Mouse (Mus musculus) brain, embryonic 18.5 days (tissue): ENCODE measurements at regions not wholly inside any gene's neighbourhood (a gene's known extent, or its start where the extent isn't known, plus 50 kb on each side); places are given as distances from the start of the nearest gene placed in this dataset.

Experiments
- DNase-seq: peaks from one replicate; pipeline ENCODE4 v3.0.0-alpha.2; 2012; ENCODE audit warnings: low read depth, low spot score

DNA sequence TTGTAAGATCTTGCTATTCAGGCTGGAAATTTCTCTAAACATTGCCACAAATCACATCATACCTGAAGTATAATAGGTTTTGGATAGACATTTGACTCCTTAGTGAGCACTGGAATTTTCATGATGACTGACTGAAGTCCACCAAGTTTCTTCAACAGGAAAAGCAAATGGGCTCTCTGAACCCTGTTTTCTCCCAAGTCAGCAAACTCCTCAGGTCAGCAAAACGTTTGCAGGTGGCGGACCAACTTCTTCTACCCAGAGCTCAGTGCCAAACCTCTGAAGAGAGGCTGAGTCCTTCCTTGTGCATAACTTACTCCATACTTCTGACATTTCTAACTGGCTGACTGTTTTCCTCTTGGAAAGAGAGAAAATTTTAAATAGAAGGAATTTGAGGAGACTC, 164.2 kb upstream of the Phyhipl start:
- DNase-seq = no peak

DNA sequence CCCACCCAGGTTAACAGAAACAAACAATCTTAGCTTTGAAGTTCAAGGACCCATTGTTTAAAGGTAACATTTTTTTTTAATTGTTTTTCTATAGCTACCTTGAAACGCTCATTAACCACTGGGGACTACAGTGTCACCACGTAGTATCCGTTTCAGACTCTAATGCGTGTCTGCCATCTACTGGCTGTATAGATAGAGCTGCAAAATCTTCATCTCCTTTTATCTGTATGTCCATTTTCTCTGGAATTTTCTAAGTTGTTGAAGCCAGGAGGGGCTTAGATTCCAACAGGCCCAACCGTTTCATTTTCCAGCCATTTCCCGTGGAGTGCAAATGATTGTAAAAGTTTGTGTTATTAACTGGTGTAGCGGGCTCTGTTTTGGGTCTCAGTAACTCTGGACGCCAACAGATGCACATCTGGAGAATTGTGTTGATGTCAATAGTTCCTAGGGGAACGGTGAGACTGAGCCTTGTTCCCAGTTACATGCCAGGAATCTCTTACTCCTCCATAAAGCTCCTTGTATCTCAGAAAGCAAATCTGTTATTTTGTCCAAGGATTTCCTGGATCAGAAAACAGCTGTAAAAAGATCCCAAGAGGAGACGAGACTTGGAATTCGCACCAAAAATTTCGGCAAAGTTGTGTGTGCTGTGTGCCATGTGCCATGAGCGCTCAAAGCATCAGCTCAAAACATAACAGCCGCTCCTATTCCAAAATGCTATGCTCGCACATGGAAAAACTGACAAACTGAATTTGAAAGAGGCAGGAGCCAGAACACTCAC, 158.8 kb upstream of the Phyhipl start:
- DNase-seq = no peak

DNA sequence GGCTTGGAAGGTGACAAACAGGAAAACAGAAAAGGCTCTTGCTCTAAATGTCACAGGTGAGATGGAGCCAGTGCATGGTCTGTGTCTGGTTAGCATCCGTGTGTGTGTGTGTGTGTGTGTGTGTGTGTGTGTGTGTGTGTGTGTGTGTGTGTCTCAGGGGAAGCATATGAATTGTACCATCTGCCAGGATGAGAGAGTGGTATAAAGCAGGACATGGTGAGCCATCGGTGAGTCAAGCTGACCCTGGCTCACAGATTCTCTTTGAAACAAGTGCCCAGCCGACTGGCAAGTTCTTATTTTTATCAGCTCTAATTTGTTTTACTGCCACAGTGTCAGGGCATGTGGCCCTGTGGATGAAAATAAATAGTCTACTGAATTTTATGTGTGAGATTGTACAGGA, 153.6 kb upstream of the Phyhipl start:
- DNase-seq = no peak

DNA sequence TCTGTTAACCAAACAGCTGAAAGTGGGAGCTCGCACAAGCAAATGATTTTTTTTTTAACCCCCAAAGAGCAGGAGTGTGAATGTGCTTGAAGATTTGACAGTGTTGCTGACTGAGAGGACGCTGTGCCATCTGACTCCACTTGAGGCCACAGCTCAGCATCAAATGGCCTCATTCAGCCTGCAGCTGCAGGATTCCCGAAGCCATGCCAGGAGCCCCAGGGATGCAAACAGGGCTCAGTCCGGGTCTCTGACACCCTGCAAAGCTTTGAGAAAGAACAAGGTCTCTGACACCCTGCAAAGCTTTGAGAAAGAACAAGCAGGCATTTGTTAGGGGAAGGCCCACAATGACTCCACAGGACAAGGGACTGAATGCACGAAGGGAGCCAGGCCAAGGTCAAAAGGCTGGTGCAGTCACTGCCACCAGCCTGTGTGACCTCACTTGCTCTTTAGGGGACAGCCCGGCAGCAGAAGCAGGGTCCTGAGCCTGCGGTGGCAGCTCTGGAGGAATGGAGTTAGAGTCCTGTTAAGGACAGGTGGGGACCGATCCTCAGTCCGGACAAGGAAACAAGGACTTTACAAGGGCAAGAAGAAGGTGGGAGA, 151.1 kb upstream of the Phyhipl start:
- no peak for DNase-seq

DNA sequence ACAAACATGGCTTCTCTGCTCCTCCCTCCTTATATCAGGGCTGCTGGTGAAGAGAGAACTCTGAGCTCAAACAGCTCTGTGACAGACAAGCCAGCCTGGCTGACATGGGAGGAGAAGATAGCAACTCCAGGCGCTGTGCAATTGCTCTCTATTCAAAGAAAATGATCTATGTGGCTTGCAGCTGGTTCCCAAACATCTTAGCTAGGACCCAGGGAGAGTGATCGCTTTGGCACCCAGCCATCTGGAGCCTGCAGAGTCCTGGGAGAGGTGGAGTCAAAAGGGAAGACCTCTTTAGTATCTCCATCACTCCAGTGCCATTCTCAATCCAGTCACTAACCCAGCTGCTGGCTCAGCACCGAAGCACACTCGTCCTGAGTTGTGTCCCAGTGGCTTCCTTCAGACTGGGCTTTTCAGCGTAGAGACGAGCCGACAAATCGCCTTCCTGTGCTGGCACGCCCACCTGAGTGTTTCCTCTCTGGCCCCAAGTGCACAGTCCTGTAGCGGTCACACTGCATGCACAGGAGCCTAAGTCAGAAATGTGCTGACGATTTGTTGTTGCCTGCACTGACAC, 145.1 kb upstream of the Phyhipl start:
- DNase-seq = no peak

DNA sequence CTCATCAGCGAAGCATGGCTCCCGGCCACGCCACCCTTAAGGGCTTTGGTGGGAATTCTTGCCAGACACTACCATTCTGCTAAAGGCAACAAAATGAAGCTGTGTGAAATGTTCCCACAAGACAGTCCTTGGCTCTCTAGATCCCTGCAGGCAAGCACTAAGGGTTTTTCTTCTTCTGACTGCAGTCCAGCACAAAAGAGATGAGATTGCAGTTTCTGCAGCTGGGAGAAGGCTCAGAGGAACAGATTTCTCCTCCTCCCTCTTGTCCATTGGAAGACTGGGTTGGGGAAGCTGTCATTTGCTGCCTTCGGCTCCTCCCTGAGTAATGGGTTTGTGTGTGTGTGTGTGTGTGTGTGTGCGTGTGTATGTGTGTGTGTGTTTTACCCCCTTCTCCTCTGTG, 144.1 kb upstream of the Phyhipl start:
- no peak for DNase-seq

DNA sequence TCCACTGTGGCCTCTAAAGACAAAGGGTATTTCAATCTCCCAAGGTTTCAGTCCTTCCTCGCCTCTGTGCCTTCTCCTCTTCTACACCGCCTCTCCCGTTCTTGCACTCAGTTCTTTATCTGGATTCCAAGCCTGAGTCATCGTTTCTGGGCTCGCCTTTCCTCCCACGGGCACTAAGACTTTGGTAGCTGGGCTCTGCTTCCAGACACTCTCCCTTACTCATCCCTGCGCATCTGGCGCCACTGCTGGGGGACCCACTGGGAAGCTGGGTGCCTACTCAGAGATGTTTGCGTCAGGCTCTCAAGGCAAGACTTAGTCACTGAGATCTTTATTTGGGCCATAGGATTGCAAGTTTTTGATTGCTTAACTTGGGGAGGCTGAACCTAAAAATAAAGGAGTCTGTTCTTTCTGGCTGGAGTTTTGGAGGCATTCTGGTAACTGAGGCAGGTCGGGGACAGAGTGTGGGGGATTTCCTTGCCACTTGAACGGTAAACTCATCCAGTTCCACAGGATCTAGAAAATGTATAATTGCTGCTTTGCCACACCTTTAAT, 143.5 kb upstream of the Phyhipl start:
- DNase-seq = no peak

DNA sequence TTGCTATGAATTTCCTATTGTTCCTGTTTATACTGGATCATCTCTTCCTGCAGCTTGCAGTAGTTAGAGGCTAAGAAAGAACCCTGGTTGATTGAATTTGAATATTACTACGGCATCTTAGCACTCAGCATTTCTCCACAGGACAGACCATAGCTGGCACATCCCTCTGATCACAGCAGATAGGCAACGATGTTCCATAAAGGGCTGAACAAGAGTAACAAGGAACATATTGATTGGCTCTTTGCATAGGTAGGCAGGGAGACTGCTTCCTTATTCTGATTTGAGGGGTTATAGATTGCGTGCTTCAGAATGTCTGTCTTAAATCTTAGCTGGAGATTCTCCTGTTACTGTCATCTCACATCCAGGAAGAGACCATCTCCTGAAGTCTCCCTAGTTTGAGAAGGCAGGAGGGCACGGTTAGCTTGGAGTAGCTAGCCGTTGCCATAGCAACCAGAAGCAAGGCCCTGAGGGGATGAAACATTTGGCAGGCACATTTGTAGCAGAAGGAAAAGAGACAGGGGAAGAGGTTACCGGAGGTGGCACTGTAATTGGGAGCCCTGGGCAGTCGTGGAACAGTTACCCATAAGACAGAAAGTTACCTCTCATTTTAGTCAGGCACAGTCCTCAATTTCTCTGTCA, 133.2 kb upstream of the Phyhipl start:
- DNase-seq = peak; percentile 62

DNA sequence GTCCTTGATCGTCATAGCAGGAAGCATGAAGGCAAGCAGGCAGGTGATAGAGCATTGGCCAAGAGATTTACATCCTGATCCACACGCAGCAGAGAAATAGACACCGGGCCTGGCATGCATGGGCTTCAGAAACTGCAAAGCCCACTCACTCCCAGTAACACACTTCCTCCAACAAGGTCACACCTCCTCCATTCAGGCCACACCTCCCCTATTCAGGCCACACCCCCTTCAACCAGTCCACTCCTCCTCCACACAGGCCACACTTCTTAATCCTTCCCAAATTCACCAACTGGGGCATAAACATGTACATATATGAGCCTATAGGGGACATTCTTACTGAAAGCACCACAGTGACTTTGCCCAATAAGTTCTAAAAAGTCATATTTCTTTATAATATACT, 125.3 kb upstream of the Phyhipl start:
- DNase-seq = no peak

DNA sequence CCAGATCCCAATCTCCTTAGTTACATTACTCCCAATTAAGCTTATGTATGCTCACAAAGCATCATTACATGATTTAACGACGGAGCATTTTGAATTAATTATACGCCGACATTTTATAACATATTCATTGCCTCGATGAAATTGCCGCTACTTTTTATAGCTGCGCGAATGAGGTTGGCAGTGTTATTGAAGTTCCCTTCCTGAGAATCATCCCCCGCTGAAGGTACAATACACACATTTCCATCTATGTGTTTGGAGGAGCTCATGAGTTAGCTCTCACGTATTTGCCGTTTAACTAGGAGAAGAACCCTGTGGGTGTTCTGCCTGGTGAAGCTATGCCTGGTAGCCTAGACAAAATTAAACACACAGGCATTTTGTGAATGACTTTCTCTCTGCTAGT, 122.8 kb upstream of the Phyhipl start:
- no peak for DNase-seq

DNA sequence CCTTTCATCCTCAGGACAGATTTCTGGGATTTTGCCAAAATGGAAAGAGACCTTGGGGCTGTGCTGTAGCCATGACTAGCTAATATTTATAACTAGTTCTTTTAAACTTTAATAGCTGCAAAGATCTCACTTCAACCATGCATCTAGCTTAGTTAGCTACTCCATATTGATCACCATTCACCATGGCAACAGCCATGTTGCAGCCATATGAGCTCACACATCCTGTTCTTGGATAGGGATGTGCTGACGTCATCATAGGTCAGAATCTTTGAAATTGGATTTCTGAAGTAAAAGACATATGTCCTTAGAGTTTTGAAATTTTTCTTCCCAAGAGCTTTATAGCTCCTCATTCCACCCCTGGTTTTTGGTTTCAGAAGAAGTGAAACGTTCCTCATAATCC, 118.8 kb upstream of the Phyhipl start:
- DNase-seq = no peak

DNA sequence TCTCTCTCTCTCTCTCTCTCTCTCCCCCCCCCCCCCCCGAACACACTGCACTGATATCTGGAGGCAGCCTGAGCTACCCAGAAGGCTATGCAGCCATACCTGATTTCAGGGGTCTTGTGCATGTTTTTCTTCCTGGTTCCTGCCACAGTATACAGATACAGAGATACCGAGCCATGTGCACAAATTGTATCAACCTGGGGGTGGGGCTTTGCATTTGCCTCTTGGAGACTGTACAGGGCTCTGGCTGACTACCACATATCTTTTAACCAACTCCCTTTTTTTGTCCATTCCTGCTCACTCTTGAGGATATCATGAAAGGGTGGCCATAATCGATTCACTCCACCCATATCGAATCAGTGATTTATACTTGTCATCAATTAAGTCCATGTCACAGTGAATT, 118.4 kb upstream of the Phyhipl start:
- DNase-seq = no peak

DNA sequence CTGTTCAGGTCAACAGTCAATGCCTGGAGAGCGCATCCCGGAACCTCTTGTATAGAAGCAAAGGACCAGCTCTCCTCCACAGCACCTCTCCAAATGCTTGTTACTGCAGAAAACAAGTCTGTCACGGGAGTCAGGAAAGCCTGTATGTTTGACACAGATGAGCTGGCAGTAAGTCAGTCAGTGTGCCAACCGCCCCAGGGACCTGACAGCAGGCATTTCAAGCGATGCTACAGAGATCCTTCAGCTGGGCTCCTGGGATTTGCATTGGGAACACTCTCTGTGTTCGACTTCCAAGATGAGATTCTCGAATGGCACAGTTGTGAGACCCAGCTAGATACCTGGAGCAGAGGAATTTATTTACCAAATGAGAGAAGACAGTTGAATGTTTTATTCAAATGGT, 111.7 kb upstream of the Phyhipl start:
- no peak for DNase-seq

DNA sequence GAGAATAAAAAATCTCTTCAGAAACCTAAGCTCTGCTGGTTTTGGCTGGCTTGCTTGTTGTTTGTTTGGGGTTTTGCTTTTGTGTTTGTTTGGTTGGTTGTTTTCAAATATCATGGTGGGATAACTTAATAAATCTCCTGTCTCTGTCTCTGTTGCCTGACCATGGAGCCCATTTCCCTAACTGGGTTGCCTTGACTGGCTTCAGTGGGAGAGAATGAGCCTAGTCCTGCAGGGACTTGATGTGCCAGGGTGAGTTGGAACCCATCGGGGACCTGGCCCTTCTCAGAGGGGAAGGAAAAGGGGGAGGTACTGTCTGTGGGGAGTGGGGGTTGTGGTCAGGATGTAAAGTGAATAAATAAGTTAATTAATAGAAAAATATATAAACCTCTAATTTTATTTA, 111.1 kb upstream of the Phyhipl start:
- no peak for DNase-seq

DNA sequence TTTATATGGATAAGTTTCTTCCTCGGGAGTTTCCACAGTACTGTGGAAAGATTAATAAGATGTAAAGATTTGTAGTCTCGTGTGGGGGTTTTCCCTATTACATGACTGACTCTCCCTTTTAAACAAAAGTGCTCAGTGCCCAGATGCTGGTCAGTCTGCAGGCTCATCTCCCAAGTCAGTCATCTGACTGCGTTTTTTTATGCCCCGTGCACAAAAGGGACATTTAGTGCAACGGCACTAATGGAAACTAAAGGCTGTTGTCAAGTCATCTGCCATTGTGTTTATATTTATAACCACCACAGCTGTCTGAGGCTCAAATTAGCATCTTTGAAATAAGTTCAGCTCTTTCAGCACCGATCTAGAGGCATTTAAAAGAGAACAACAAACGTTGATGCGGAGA, 110.7 kb upstream of the Phyhipl start:
- no peak for DNase-seq

DNA sequence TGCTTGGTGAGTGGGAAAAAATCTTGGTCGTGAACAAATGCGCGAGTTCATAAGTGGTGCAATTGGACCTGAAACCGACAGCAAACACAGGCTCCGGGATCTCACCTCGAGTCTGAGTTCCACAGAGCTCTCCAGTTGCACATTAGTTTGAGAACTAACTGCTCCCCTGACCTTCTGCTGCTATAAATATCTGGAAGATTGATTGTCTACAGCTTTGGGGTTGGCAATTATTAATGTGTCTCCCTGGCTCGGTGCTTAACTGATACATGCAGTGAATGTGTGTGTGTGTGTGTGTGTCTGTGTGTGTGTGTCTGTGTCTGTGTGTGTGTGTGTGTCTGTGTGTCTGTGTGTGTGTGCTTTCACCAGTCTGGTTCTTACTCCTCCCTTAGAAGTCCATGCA, 107.4 kb upstream of the Phyhipl start:
- no peak for DNase-seq

DNA sequence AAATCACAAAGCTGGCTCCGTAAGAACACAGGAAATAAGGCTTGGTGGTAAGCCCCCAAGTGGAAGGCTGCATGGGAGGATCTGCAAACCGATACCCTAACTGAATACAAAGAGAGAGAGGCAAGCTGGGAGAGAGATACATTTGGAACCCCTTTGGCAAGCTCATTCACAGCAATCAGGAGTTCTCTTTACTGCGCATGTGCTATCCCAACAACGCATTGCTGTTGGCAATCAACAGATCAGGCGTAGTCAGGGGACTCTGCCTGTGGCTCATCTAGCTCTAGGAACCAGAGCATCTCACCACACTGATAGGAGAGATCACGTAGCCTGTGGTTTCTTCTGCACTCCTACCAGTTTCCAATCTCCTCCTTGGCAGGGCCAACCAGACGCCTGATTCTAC, 103.9 kb upstream of the Phyhipl start:
- DNase-seq = no peak

DNA sequence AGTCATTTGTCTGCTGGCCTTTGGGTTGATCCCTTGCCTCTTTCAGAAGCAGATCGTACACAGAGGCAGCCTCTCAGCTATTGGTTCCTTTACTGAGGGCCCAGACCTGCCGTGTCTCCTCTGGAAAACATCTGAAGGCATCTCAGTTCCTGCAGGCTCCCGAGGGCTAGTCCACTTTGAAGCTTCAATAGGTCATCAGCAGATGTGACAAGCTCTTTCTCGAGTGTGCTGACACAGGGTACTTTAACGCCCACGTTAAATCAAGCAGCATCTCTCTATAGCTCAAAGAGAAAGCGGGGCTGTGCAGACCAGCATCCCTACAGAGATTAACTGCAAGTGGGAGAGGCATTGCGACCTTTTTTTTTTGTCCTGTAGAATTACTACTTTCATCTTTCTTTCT, 96.0 kb upstream of the Phyhipl start:
- DNase-seq = no peak

DNA sequence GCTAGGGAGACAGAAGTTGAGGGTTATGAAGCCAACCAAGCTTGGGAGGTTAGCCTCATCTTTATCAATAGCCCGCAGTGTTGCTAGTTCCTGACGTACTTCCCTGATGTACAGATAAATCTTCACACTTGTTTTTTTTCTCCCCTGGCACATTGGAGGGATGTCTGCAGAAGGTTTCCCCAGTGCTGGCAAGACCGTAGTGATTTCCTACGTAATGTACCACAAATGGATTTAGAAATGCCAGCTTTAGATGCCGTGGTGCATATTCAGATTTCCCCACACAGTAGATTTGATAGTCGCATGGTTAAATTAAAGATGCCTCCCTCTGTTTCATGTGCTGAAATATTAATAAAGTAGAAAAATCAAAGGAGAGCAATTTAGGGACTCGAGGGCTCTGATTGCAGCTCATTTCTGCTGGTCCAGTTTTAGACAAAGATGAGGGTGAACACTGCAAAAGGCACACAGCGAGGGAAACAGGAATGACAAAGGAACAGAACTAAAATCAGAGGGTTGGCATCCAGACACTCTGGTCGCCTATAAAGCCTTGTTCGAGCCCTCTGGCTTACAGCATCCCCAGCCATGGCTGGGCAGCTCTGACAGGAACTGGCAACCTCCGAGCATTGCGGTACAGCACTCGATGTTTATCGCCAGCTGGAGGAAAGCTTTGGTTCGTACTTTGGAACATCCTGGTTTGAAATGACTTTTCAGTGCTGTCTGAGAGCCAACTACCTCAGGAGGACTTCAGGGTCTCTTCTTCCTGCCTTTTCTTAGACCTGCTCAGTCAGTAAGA, 94.8 kb upstream of the Phyhipl start:
- no peak for DNase-seq

DNA sequence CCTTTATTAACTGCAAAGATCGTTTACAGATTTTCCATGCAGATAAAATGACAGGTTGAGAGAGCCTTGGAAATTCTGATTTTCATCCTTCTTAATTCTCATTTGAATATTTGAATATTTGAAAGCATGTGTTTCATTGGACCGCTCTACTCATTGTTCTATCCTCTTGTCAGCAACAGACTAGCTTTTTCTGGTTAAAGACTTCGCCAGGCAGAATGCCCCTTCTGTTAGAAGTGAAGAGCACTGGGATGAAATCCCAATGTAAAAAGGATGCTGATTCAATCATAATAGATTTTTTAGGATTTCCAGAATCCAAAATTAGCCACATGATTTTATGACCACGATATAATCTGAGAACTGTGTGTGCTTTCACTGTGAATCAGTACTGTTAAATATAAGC, 90.8 kb upstream of the Phyhipl start:
- DNase-seq = no peak

DNA sequence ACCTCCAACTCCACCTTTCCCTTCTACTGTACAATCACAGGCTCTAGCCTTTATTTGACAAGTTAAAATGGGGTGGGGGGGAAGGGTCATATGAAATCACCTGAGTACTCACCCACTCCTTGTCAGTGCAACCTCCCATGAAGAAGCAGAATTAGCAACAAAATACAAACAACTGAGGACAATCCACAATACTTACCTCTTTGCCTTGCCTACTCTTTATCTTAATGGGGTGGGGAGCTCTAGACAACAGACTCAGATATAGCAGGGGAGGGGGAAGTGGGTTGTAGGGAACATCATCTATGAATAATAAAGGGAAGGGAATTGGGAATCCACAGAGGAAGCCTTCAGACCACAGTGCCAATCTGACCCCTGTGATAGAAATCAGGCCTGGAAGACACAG, 86.1 kb upstream of the Phyhipl start:
- no peak for DNase-seq

DNA sequence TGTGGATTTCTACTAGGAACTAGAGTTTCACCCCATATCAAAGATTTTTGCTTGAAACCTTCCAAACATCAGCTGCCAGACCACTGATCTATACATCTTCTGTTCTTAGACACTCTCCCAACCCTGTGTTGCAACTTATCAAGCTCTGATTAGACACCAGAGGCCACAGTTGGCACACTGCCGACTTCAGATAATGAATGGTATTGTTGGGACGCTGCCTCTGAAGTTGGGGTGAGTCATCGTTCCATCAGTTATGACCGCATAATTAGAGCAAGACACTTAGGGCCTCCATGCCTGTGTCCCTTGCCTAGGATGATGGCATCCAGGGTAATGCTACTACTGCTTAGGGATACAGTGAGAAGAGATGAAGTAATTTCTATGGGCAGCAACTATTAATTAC, 84.3 kb upstream of the Phyhipl start:
- DNase-seq = no peak
